Mouse (Mus musculus) forebrain, embryonic 12.5 days (tissue): ENCODE measurements around the gene Creb3. TPM values are rescaled to one million over a fixed set of nuclear protein-coding genes. Genes with fewer than 3 reads are reported as not detected.

Source experiments
- ATAC-seq: fragments of 200-750 bp; cut with Nextera tagmentation; 2 replicates; pipeline ENCODE4 v1.8.0; 2017; ENCODE audit warnings: moderate TSS enrichment; ENCODE audit not compliant: low FRiP score
- H3K27ac ChIP-seq: fragments of 300-500 bp; sonication (generic); 2 replicates; pipeline ENCODE4 v1.5.1; 2016; ENCODE audit warnings: mild to moderate bottlenecking
- H3K27me3 ChIP-seq: fragments of 300-500 bp; sonication (generic); 2 replicates; pipeline ENCODE4 v1.6.1; 2016; ENCODE audit warnings: mild to moderate bottlenecking
- H3K36me3 ChIP-seq: fragments of 300-500 bp; sonication (generic); replicated peaks from 2 replicates; pipeline ENCODE4 v1.6.1; 2016; ENCODE audit warnings: mild to moderate bottlenecking
- H3K4me1 ChIP-seq: fragments of 300-500 bp; sonication (generic); 2 replicates; pipeline ENCODE4 v1.6.1; 2016
- H3K4me2 ChIP-seq: fragments of 300-500 bp; sonication (generic); 2 replicates; pipeline ENCODE4 v1.6.1; 2016; ENCODE audit warnings: mild to moderate bottlenecking, moderate library complexity
- H3K4me3 ChIP-seq: fragments of 300-500 bp; sonication (generic); replicated peaks from 2 replicates; pipeline ENCODE4 v1.5.1; 2016; ENCODE audit warnings: mild to moderate bottlenecking
- H3K9ac ChIP-seq: fragments of 300-500 bp; sonication (generic); 2 replicates; pipeline ENCODE4 v1.6.1; 2016; ENCODE audit warnings: mild to moderate bottlenecking
- H3K9me3 ChIP-seq: fragments of 300-500 bp; sonication (generic); 2 replicates; pipeline ENCODE4 v1.6.1; 2016
- WGBS: fragments of 180-500 bp; shearing (Covaris S2); methylation state at CpG from one replicate; pipeline ENCODE4 v1.1.7; 2016; 5-methylcytosine and 5-hydroxymethylcytosine counted together
- polyA plus RNA-seq: library from polyadenylated mRNA; unstranded; fragments of >200 nt; fragmentation: Nextera tagmentation; extraction: Ambion mirVana; gene quantifications from 2 replicates; pipeline ENCODE4 v1.2.1, GENCODE M21; 2016

The Creb3 gene
- polyA plus RNA-seq, 1 experiment from 2014 or later, result 45.3 TPM

DNA sequence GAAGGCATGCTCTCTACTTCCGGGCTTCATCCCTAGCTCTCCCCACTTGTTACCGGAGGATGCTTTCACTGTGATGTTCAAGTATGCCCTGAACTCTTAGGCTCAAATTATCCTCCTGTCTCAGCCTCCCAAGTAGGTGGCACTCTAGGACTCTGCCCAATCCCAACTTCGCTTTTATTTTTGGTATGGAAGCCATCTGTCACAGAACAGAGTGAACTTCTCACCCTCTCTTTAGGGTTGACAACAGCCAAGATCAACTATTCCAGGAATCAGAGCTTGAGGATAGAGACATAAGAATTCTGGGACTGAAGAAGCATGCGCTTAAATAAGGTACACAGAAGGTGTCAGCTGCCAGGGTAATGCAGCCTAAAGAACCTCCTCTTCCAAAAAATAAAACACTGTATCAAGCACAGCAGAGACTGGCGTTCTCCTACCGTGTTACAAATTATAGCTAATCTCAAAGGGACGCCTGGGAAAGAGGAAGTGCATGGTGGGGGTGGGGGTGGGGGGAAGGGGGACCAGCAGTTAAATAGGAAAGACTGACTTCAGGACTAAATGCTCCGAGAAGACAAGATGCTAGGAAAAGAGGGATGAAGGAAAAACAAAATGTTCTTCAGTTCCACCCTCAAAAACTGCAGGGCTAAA, 15.2 kb downstream of the Creb3 start:
- no peak for ATAC-seq
- Histone ChIP-seq H3K9ac (peak overlapping the region; percentile 93), H3K27me3 (no peaks in the 10 kb centered on the region), H3K4me3 (peak overlapping the region; percentile 92), H3K9me3 (no peaks in the 10 kb centered on the region), H3K36me3 (peaks cover 42% of the 10 kb centered on the region), H3K4me2 (peak overlapping the region; percentile 96), H3K4me1 (peaks cover 43% of the 10 kb centered on the region), H3K27ac (no peak overlapping the region)
- 65% methylated on average over 8 of the region's 8 CpGs for WGBS

GRCm38 (mm10) chr4:43578376-43579204, 16.5 kb downstream of the Creb3 start, which contains the start of the genes Rgp1 and Gba2:
Gene Rgp1 (plus strand): TSS chr4:43578715.
Gene Gba2 (minus strand): TSS chr4:43578873.
- Histone ChIP-seq H3K27me3 (no peaks in the 10 kb centered on the region), H3K9ac (peak within 1 kb of the TSS; percentile 93), H3K4me1 (peaks cover 43% of the 10 kb centered on the region), H3K36me3 (peaks cover 42% of the 10 kb centered on the region), H3K4me2 (peak within 1 kb of the TSS; percentile 96), H3K27ac (peak within 1 kb of the TSS; percentile 83), H3K4me3 (peak within 1 kb of the TSS; percentile 92), H3K9me3 (no peaks in the 10 kb centered on the region)
- ATAC-seq, result peak; percentile 91
- under 1% methylated on average over 74 of the region's 76 CpGs for WGBS

DNA sequence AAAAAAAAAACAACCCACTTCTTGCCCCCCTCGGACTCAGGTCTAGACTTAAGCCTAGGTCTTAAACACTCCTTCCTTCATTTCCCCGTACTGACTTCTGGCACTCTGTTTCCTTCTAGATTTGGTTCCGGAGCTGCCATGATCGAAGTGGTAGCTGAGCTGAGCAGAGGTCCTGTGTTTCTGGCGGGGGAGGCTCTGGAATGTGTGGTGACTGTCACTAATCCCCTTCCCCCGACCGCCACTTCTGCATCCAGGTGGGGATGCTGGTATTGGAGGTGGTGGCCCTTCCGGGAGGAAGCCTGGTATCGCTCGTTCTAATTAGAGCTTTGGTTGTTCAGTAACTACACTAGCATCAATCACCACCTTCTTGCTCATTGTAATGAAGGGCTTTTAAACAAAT, 17.1 kb downstream of the Creb3 start:
- no peak overlapping the region for H3K27ac ChIP-seq
- H3K36me3 ChIP-seq, result peaks cover 41% of the 10 kb centered on the region

GRCm38 (mm10) chr4:43579731-43580130, 17.6 kb downstream of the Creb3 start:
- H3K36me3 ChIP-seq, result peaks cover 41% of the 10 kb centered on the region
- 86% methylated on average over 6 of the region's 6 CpGs for WGBS
- H3K27me3 ChIP-seq, result no peaks in the 10 kb centered on the region
- H3K9me3 ChIP-seq, result no peaks in the 10 kb centered on the region
- ATAC-seq, result no peak
- peak overlapping the region; percentile 93 for H3K9ac ChIP-seq
- peak overlapping the region; percentile 96 for H3K4me2 ChIP-seq
- H3K27ac ChIP-seq, result no peak overlapping the region
- peaks cover 43% of the 10 kb centered on the region for H3K4me1 ChIP-seq
- H3K4me3 ChIP-seq, result peak overlapping the region; percentile 92

More for the DNA sequence above, 17.1 kb downstream of the Creb3 start:
- 6% methylated on average over 10 of the region's 10 CpGs for WGBS
- Histone ChIP-seq H3K9me3 (no peaks in the 10 kb centered on the region), H3K4me3 (peak overlapping the region; percentile 92), H3K4me2 (peak overlapping the region; percentile 96), H3K9ac (peak overlapping the region; percentile 93), H3K27me3 (no peaks in the 10 kb centered on the region), H3K4me1 (peaks cover 43% of the 10 kb centered on the region)
- no peak for ATAC-seq

DNA sequence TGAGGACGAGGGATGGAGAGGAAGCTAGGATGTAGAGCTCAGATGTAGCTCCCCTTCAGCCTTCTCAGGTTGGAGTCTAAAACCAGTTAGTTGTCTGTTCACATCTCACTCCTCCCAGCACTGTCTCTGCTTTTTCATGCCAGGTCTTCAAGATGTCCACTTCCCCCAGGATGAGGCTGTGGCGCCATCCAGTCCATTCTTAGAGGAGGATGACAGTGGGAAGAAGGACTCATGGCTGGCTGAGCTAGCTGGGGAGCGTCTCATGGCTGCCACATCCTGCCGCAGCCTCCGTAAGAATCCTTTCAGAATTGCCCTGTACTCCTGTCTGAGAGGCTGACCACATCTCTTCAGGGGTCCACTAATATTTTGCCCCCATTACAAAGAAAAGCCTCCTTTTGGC, 18.6 kb downstream of the Creb3 start:
- Histone ChIP-seq H3K4me3 (no peak overlapping the region), H3K27ac (no peak overlapping the region), H3K9ac (no peak overlapping the region), H3K9me3 (no peaks in the 10 kb centered on the region), H3K36me3 (peaks cover 47% of the 10 kb centered on the region), H3K4me2 (no peak overlapping the region), H3K4me1 (peaks cover 35% of the 10 kb centered on the region), H3K27me3 (no peaks in the 10 kb centered on the region)
- ATAC-seq, result no peak
- 94% methylated on average over 5 of the region's 5 CpGs for WGBS

DNA sequence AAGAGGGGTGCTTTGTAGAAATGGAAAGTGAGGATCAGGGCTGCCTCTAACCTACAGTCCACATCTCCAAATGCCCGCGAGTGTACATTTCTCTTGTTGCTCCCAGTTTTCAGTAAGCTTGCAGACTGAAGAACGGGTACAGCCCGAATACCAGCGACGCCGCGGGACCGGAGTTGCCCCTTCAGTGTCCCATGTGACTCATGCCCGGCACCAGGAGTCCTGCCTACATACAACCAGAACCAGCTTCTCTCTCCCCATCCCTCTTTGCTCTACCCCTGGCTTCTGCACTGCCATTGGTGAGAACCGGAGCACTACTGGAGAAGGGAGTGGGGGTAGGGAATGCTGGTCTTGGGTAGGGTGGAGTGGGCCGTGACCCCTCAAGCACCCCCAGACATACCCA, 19.2 kb downstream of the Creb3 start:
- no peak overlapping the region for H3K9ac ChIP-seq
- no peak for ATAC-seq
- H3K27ac ChIP-seq, result no peak overlapping the region
- no peak overlapping the region for H3K4me3 ChIP-seq
- 94% methylated on average over 12 of the region's 12 CpGs for WGBS
- peaks cover 29% of the 10 kb centered on the region for H3K4me1 ChIP-seq
- H3K27me3 ChIP-seq, result no peaks in the 10 kb centered on the region
- H3K36me3 ChIP-seq, result peaks cover 47% of the 10 kb centered on the region
- H3K9me3 ChIP-seq, result no peaks in the 10 kb centered on the region
- H3K4me2 ChIP-seq, result no peak overlapping the region

GRCm38 (mm10) chr4:43582241-43582640, 20.1 kb downstream of the Creb3 start:
- 91% methylated on average over 5 of the region's 5 CpGs for WGBS
- Histone ChIP-seq H3K27me3 (no peaks in the 10 kb centered on the region), H3K4me3 (no peak overlapping the region), H3K36me3 (peaks cover 47% of the 10 kb centered on the region), H3K4me2 (no peak overlapping the region), H3K9ac (no peak overlapping the region), H3K4me1 (peaks cover 21% of the 10 kb centered on the region), H3K9me3 (no peaks in the 10 kb centered on the region), H3K27ac (no peak overlapping the region)
- no peak for ATAC-seq

DNA sequence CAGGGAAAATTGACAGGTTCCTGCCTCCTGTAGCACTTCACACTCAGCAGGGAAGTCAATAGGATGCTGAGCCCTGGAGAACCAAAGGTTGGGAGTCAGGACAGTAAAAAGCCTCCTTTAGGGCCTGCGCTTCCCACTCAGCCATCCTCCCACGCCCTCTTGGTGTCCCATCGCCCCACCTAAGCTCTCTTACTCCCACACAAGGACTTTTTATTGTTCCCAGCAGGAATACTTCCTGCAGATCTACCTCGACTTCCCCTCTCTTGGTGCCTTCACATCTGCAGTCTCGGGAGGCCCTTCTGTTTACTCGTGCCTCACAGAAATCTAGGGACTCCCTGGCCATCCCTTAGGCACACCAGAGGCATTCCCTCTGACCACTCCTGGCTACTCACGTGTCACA, 21.3 kb downstream of the Creb3 start:
- H3K4me2 ChIP-seq, result no peak overlapping the region
- H3K9me3 ChIP-seq, result no peaks in the 10 kb centered on the region
- 84% methylated on average over 7 of the region's 7 CpGs for WGBS
- no peak overlapping the region for H3K4me3 ChIP-seq
- no peaks in the 10 kb centered on the region for H3K27me3 ChIP-seq
- no peak for ATAC-seq
- no peak overlapping the region for H3K9ac ChIP-seq
- no peak overlapping the region for H3K27ac ChIP-seq
- peaks cover 47% of the 10 kb centered on the region for H3K36me3 ChIP-seq
- peaks cover 14% of the 10 kb centered on the region for H3K4me1 ChIP-seq

- peaks cover 47% of the 10 kb centered on the region for H3K36me3 ChIP-seq
- no peak within 1 kb of the TSS for H3K27ac ChIP-seq
- no peak within 1 kb of the TSS for H3K4me3 ChIP-seq
- H3K9ac ChIP-seq, result no peak within 1 kb of the TSS
- no peaks in the 10 kb centered on the region for H3K27me3 ChIP-seq
- H3K4me1 ChIP-seq, result peaks cover 7% of the 10 kb centered on the region
- WGBS, result 72% methylated on average over 12 of the region's 12 CpGs
- no peak for ATAC-seq
- H3K4me2 ChIP-seq, result no peak within 1 kb of the TSS
- no peaks in the 10 kb centered on the region for H3K9me3 ChIP-seq
Measured at GRCm38 (mm10) chr4:43584444-43585416, 22.6 kb downstream of the Creb3 start, which contains the start of gene Msmp. Gene Msmp (minus strand): TSS chr4:43584494.

DNA sequence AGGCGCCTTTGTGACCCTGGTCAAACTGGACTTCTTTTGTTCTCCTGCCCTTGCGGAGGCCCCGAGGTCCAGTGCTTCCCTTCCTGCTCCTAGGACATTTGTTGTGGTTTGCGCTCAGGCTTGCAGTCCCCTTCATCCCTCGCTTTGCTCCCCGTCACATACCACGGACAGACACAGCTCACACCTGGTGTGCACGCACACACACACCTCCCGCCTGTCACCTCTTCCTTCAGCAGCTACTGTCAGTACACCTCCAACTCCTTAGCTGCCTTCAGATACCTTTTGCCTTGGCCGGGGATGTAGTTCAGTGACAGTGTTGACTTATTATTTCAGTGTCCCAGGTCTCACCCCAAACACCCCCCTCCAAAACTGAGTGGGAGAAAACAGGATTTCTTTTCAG, 23.6 kb downstream of the Creb3 start:
- H3K36me3 ChIP-seq, result peaks cover 43% of the 10 kb centered on the region
- WGBS, result 53% methylated on average over 10 of the region's 10 CpGs
- no peak overlapping the region for H3K4me2 ChIP-seq
- H3K4me3 ChIP-seq, result no peak overlapping the region
- H3K27me3 ChIP-seq, result no peaks in the 10 kb centered on the region
- H3K4me1 ChIP-seq, result 0 out of 2 replicates have a peak, but pooled peaks cover 5% of the 10 kb centered on the region
- no peak overlapping the region for H3K9ac ChIP-seq
- H3K9me3 ChIP-seq, result no peaks in the 10 kb centered on the region
- ATAC-seq, result no peak
- H3K27ac ChIP-seq, result no peak overlapping the region

GRCm38 (mm10) chr4:43586411-43586810, 24.3 kb downstream of the Creb3 start:
- no peaks in the 10 kb centered on the region for H3K9me3 ChIP-seq
- H3K4me2 ChIP-seq, result no peak overlapping the region
- H3K4me1 ChIP-seq, result 0 out of 2 replicates have a peak, but pooled peaks cover 5% of the 10 kb centered on the region
- no peak for ATAC-seq
- H3K9ac ChIP-seq, result no peak overlapping the region
- 80% methylated on average over 8 of the region's 8 CpGs for WGBS
- H3K27me3 ChIP-seq, result no peaks in the 10 kb centered on the region
- no peak overlapping the region for H3K27ac ChIP-seq
- H3K36me3 ChIP-seq, result peaks cover 36% of the 10 kb centered on the region
- H3K4me3 ChIP-seq, result no peak overlapping the region

GRCm38 (mm10) chr4:43587681-43588080, 25.5 kb downstream of the Creb3 start:
- H3K9ac ChIP-seq, result no peak overlapping the region
- no peak for ATAC-seq
- peaks cover 23% of the 10 kb centered on the region for H3K36me3 ChIP-seq
- no peaks in the 10 kb centered on the region for H3K27me3 ChIP-seq
- no peak overlapping the region for H3K4me3 ChIP-seq
- WGBS, result 70% methylated on average over 7 of the region's 7 CpGs
- no peak overlapping the region for H3K27ac ChIP-seq
- H3K4me1 ChIP-seq, result 0 out of 2 replicates have a peak, but pooled peaks cover 5% of the 10 kb centered on the region
- H3K9me3 ChIP-seq, result no peaks in the 10 kb centered on the region
- H3K4me2 ChIP-seq, result no peak overlapping the region
